Mouse (Mus musculus): ENCODE results near the gene Ankrd60. TPM values are rescaled to one million over a fixed set of nuclear protein-coding genes. Genes with fewer than 3 reads are reported as not detected.

Gene Ankrd60
- not detected in 2 replicates for polyA plus RNA-seq (2014; fragmentation: Nextera tagmentation; extraction: Ambion mirVana)

DNA sequence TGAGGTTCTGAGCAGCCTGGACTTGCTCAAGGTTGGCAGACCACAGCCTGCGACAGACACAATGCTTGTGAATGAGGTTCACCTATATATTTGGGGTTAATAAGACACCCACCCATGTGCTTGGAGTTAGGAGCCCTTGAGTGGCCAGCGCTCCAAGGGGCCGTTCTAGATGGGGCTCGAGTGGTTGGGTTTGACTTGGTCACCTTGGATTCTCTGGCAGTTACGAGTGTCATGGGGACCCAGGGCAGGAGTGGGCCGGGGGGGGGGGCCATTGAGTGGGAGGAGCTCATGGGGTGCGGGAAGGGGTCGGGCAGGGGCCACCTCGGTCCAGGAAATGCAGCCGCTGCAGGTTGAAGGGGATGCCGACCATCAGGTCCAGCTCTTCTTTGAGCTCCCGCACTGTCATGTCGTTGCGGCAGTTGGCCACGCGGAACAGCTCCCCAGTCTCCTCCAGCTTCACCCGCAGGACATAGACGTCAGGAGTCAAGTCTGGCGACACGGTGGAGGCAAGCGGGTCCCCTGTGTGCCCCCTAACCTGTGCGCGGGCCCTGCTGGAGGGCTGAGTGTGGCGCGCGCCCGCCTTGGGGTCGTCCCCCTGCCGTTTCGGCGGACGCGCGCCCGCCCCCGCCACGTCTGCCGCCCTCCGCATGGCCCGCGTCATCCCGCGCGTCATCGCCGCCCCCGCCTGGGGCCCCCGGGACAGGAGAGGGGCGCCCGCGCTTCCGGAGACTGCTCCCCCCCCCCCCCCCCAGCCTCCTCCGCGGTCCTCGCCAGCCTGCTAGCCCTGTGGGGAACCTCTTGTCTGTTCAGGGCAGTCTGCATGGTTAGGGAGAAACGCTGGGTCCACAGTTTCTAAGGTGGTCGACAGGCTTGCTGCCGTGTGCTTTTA is at the start of gene Ankrd60:
Gene Ankrd60, minus strand, starts transcription at position 697 of the 889 bp plus-strand sequence.
- Histone ChIP-seq H3K27ac (ENCODE audit: low read depth, low read length) (no peak within 1 kb of the TSS), H3K9ac (ENCODE audit: low read depth, low read length) (peak within 1 kb of the TSS; percentile 56), H3K4me3 (ENCODE audit: low read length) (peak within 1 kb of the TSS; percentile 45), H3K36me3 (ENCODE audit: control insufficient read depth, insufficient read depth, low read length) (no peaks in the 10 kb centered on the region), H3K4me2 (replicated peaks; ENCODE audit: low read depth, low read length) (peak within 1 kb of the TSS; percentile 89), H3K27me3 (ENCODE audit: control insufficient read depth, insufficient read depth, low read length) (0 out of 2 replicates have a peak, but pooled peaks cover 9% of the 10 kb centered on the region), H3K9me3 (ENCODE audit: control insufficient read depth, low read length) (no peaks in the 10 kb centered on the region), H3K4me1 (ENCODE audit: control insufficient read depth, insufficient read depth, low read length) (0 out of 2 replicates have a peak, but pooled peaks cover 8% of the 10 kb centered on the region)
- peak; percentile 69 for ATAC-seq (ENCODE audit: low FRiP score, low TSS enrichment)
- WGBS = 12% methylated on average over 42 of the region's 58 CpGs

DNA sequence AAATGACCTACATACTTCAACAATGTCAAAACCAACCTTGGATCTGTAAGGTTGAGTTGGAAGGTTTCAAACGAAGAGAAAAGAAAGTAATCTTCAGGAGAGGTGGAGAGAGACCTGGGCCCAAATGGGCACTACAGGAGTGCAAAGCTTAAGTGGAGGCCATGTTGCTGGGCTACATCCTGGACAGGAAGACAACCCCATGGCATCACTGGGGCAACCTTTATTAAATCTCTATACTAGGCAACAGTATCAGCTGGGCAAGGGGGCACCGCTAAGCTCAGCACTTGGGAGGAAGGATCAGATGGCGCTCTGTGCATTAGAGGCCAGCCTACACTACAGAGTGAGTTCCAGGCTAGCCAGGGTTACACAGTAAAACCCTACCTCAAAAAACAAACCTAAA is 47.6 kb upstream of the Ankrd60 start:
- 91% methylated on average over 3 of the region's 3 CpGs for WGBS
- H3K27me3 ChIP-seq (ENCODE audit: control insufficient read depth, insufficient read depth, low read length) = no peaks in the 10 kb centered on the region
- H3K9me3 ChIP-seq (ENCODE audit: control insufficient read depth, low read length) = no peaks in the 10 kb centered on the region
- H3K9ac ChIP-seq (ENCODE audit: low read depth, low read length) = no peak overlapping the region
- H3K36me3 ChIP-seq (ENCODE audit: control insufficient read depth, insufficient read depth, low read length) = no peaks in the 10 kb centered on the region; the same call in 1 of the 2 replicates
- ATAC-seq (ENCODE audit: low FRiP score, low TSS enrichment) = no peak
- H3K27ac ChIP-seq (ENCODE audit: low read depth, low read length) = no peak overlapping the region
- no peak overlapping the region for H3K4me2 ChIP-seq (replicated peaks; ENCODE audit: low read depth, low read length)
- H3K4me1 ChIP-seq (ENCODE audit: control insufficient read depth, insufficient read depth, low read length) = no peaks in the 10 kb centered on the region
- no peak overlapping the region for H3K4me3 ChIP-seq (ENCODE audit: low read length)

DNA sequence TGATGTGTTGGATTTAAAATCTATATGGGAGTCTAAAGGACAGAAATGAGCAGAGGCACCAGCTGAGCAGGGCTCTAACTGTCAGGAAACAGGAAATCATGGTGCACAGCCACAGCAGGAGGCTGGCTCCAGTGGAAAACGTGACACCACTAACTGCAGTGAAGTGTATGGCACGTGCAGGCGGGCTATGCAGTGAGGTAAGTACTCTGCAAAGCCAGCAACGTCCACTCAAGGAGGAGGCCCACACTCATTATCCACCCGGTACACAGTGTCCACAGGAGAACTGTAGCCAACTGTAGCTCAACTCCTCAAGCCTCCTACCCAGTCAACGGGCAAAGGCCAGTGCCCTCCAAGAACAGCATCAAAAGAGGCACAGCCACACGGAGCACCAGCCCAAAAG is 46.5 kb upstream of the Ankrd60 start:
- H3K9me3 ChIP-seq (ENCODE audit: control insufficient read depth, low read length) = no peaks in the 10 kb centered on the region
- no peaks in the 10 kb centered on the region for H3K4me1 ChIP-seq (ENCODE audit: control insufficient read depth, insufficient read depth, low read length)
- ATAC-seq (ENCODE audit: low FRiP score, low TSS enrichment) = no peak
- H3K27me3 ChIP-seq (ENCODE audit: control insufficient read depth, insufficient read depth, low read length) = no peaks in the 10 kb centered on the region
- no peak overlapping the region for H3K9ac ChIP-seq (ENCODE audit: low read depth, low read length)
- no peak overlapping the region for H3K4me3 ChIP-seq (ENCODE audit: low read length)
- WGBS = 63% methylated on average over 7 of the region's 7 CpGs
- no peak overlapping the region for H3K4me2 ChIP-seq (replicated peaks; ENCODE audit: low read depth, low read length)
- H3K36me3 ChIP-seq (ENCODE audit: control insufficient read depth, insufficient read depth, low read length) = no peaks in the 10 kb centered on the region; the same call in 1 of the 2 replicates
- no peak overlapping the region for H3K27ac ChIP-seq (ENCODE audit: low read depth, low read length)

DNA sequence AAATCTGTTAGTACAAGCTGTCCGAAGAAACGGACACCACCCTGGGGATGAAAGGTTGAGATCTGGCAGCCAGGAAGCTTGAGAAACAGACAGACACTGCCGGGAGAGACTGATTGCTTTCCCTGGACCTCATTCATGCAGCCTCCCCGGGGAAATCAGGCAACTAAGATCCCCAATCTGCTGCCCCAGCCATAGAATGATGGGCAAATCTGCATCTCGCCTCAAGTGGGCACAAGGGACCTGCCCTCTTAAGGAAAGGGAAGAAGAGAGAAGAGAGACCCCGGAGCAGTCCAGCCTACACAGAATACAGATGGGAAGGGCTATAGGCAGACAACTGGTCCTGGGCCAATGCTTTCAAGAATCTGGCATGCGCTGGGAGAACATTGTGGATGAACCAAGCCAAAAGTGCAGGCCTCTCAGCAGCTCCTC is 44.0 kb upstream of the Ankrd60 start:
- 72% methylated on average over 7 of the region's 7 CpGs for WGBS
- H3K4me1 ChIP-seq (ENCODE audit: control insufficient read depth, insufficient read depth, low read length) = no peaks in the 10 kb centered on the region
- H3K4me2 ChIP-seq (replicated peaks; ENCODE audit: low read depth, low read length) = no peak overlapping the region
- no peak for ATAC-seq (ENCODE audit: low FRiP score, low TSS enrichment)
- H3K36me3 ChIP-seq (ENCODE audit: control insufficient read depth, insufficient read depth, low read length) = no peaks in the 10 kb centered on the region
- no peaks in the 10 kb centered on the region for H3K9me3 ChIP-seq (ENCODE audit: control insufficient read depth, low read length)
- no peaks in the 10 kb centered on the region for H3K27me3 ChIP-seq (ENCODE audit: control insufficient read depth, insufficient read depth, low read length)
- H3K4me3 ChIP-seq (ENCODE audit: low read length) = no peak overlapping the region
- no peak overlapping the region for H3K27ac ChIP-seq (ENCODE audit: low read depth, low read length)
- no peak overlapping the region for H3K9ac ChIP-seq (ENCODE audit: low read depth, low read length)

DNA sequence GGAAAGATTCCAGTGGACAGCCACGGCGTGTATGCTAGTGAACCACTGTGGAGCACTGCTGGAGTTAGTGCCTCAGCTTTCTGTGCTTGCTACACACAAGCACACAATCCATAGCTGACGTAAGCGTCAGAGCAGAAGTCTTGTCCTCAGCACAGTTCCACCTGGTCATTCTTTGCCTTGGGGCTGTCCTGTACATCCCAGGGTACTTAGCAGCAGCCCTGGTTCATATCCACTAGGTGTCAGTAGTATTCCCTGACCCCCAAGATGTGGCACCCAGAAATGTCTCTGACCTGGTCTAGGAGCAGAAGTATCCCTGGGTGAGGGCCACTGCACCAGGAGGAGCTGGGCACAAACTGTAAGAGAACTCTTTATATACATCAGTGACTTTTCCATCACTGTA is 42.5 kb upstream of the Ankrd60 start:
- H3K9me3 ChIP-seq (ENCODE audit: control insufficient read depth, low read length) = no peaks in the 10 kb centered on the region
- no peak overlapping the region for H3K4me3 ChIP-seq (ENCODE audit: low read length)
- H3K36me3 ChIP-seq (ENCODE audit: control insufficient read depth, insufficient read depth, low read length) = no peaks in the 10 kb centered on the region
- no peak for ATAC-seq (ENCODE audit: low FRiP score, low TSS enrichment)
- H3K27me3 ChIP-seq (ENCODE audit: control insufficient read depth, insufficient read depth, low read length) = no peaks in the 10 kb centered on the region
- no peak overlapping the region for H3K27ac ChIP-seq (ENCODE audit: low read depth, low read length)
- H3K4me1 ChIP-seq (ENCODE audit: control insufficient read depth, insufficient read depth, low read length) = 0 out of 2 replicates have a peak, but pooled peaks cover 5% of the 10 kb centered on the region
- no peak overlapping the region for H3K4me2 ChIP-seq (replicated peaks; ENCODE audit: low read depth, low read length)
- WGBS = 91% methylated on average over 4 of the region's 4 CpGs
- H3K9ac ChIP-seq (ENCODE audit: low read depth, low read length) = no peak overlapping the region

DNA sequence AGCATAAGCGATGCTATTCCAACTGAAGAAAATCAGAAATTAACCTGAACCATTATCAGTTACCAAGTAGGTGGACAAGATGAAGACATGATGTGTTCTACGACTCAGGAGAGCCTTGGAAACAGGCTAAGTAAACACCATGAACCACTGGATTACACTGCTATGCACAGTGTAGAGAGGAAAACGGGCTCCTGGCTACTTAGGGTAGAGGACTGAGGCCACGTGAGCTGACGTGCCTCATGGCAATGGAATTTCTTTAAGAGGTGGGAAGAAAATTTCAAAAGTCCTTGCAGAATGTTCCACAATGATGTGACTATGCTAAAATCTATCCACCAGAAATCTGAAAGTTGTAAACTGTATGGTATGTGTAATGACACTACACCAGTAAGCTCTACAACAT is 41.0 kb upstream of the Ankrd60 start:
- H3K27ac ChIP-seq (ENCODE audit: low read depth, low read length) = no peak overlapping the region
- no peak overlapping the region for H3K4me2 ChIP-seq (replicated peaks; ENCODE audit: low read depth, low read length)
- H3K4me3 ChIP-seq (ENCODE audit: low read length) = no peak overlapping the region
- no peak overlapping the region for H3K9ac ChIP-seq (ENCODE audit: low read depth, low read length)
- no peaks in the 10 kb centered on the region for H3K9me3 ChIP-seq (ENCODE audit: control insufficient read depth, low read length)
- H3K36me3 ChIP-seq (ENCODE audit: control insufficient read depth, insufficient read depth, low read length) = no peaks in the 10 kb centered on the region; the same call in 1 of the 2 replicates
- H3K27me3 ChIP-seq (ENCODE audit: control insufficient read depth, insufficient read depth, low read length) = no peaks in the 10 kb centered on the region
- WGBS = 89% methylated on average over 5 of the region's 5 CpGs
- ATAC-seq (ENCODE audit: low FRiP score, low TSS enrichment) = no peak
- H3K4me1 ChIP-seq (ENCODE audit: control insufficient read depth, insufficient read depth, low read length) = 0 out of 2 replicates have a peak, but pooled peaks cover 5% of the 10 kb centered on the region

DNA sequence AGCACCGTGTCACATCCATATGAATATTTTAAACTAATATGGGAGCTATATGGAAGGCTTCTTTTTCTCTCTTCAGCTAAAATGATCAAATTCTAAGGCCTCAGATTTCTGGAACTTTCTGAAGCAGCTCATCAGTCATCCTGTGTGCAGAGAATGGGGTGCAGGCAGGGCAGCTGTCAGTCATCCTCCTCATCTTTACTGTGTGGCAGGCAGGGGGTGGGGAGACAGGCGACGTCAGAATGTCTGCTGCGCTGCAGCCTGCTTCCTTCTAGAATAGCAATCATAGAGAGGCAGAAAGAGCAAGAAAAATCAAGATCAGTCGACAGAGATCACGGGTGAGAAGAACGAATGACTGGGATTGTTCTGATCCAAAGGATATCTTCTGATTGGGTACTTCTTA is 38.0 kb upstream of the Ankrd60 start:
- WGBS = 78% methylated on average over 7 of the region's 7 CpGs
- Histone ChIP-seq H3K9ac (ENCODE audit: low read depth, low read length) (no peak overlapping the region), H3K4me1 (ENCODE audit: control insufficient read depth, insufficient read depth, low read length) (0 out of 2 replicates have a peak, but pooled peaks cover 5% of the 10 kb centered on the region), H3K9me3 (ENCODE audit: control insufficient read depth, low read length) (no peaks in the 10 kb centered on the region), H3K4me3 (ENCODE audit: low read length) (no peak overlapping the region), H3K27me3 (ENCODE audit: control insufficient read depth, insufficient read depth, low read length) (no peaks in the 10 kb centered on the region), H3K4me2 (replicated peaks; ENCODE audit: low read depth, low read length) (no peak overlapping the region), H3K36me3 (ENCODE audit: control insufficient read depth, insufficient read depth, low read length) (no peaks in the 10 kb centered on the region; the same call in 1 of the 2 replicates), H3K27ac (ENCODE audit: low read depth, low read length) (no peak overlapping the region)
- ATAC-seq (ENCODE audit: low FRiP score, low TSS enrichment) = no peak

DNA sequence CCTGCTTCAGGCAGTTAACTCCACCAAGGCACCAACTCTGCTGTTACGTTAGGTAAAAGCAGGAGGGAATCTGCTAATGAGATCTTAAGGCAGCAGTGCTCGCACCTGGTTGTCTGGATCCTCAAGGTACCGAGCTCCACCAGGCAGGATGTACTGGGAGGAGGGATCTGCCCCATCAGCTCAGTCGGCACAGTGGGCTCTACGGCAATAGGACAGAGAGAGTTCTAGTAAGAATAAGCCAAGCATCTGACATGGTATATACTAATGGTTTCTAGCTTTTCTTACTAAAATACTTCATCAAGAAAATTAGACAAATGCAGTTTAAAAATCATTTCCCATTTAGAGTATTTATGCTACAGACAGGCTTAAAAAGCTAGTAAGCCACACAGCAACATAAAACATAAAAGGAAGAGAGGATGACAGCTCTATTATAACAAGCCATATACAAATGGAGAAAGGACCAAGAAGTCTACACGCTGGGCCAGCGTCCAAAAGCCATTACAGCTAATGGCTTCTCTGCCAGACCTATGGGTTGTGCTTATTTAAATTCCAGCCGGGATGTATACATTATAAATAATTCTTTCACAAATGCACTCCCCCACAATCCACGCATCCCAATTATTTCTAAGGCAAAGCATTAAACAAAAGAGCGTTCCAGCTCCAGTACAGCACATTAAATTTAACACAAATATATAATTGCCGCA is 37.4 kb upstream of the Ankrd60 start:
- WGBS = 76% methylated on average over 11 of the region's 11 CpGs
- H3K4me3 ChIP-seq (ENCODE audit: low read length) = no peak overlapping the region
- ATAC-seq (ENCODE audit: low FRiP score, low TSS enrichment) = peak; percentile 54; the same call in 1 of the 2 replicates
- 0 out of 2 replicates have a peak, but pooled peaks cover 5% of the 10 kb centered on the region for H3K4me1 ChIP-seq (ENCODE audit: control insufficient read depth, insufficient read depth, low read length)
- no peaks in the 10 kb centered on the region; the same call in 1 of the 2 replicates for H3K36me3 ChIP-seq (ENCODE audit: control insufficient read depth, insufficient read depth, low read length)
- no peak overlapping the region for H3K9ac ChIP-seq (ENCODE audit: low read depth, low read length)
- no peak overlapping the region for H3K27ac ChIP-seq (ENCODE audit: low read depth, low read length)
- no peaks in the 10 kb centered on the region for H3K9me3 ChIP-seq (ENCODE audit: control insufficient read depth, low read length)
- no peak overlapping the region for H3K4me2 ChIP-seq (replicated peaks; ENCODE audit: low read depth, low read length)
- H3K27me3 ChIP-seq (ENCODE audit: control insufficient read depth, insufficient read depth, low read length) = no peaks in the 10 kb centered on the region

Measured in kidney, embryonic 14.5 days (tissue).